Mouse (Mus musculus): ENCODE measurements at regions not wholly inside any gene's neighbourhood (a gene's known extent, or its start where the extent isn't known, plus 50 kb on each side); places are given as distances from the start of the nearest gene placed in this dataset.

DNA sequence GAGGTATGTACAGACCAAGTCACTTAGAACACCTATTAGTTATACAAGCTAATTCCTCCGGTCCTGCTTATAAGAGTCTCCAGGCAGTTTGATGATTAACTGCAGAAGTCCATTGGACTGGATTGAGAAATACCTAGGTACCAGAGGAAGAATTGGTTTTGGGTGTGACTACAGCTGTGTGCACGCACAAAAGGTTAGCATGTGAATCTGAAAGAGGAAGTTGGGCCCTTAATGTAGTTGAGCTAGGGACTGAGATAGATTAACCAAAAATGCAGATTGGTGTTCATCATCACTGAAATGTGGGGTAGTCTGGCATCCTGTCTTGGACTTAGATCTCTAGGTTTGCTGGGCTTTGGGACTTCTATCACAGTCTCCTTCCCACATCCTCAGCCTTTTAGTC lies 100.8 kb upstream of the Smarca2 start:
- no peaks in the 10 kb centered on the region for H3K36me3 ChIP-seq (ENCODE audit: control insufficient read depth, insufficient read depth, low read length)
- H3K4me3 ChIP-seq (ENCODE audit: low read length) = no peak overlapping the region
- 89% methylated on average over 2 of the region's 2 CpGs for WGBS
- H3K27me3 ChIP-seq (replicated peaks; ENCODE audit: control insufficient read depth, insufficient read depth, low read length) = no peaks in the 10 kb centered on the region
- no peaks in the 10 kb centered on the region for H3K9me3 ChIP-seq (ENCODE audit: control insufficient read depth, low read length)
- H3K27ac ChIP-seq (ENCODE audit: low read depth, low read length) = no peak overlapping the region
- no peak overlapping the region for H3K4me2 ChIP-seq (ENCODE audit: low read length)
- no peak for ATAC-seq
- no peak overlapping the region for H3K9ac ChIP-seq (ENCODE audit: low read depth, low read length)
- H3K4me1 ChIP-seq (ENCODE audit: control insufficient read depth, insufficient read depth, low read depth, low read length) = peaks cover 4% of the 10 kb centered on the region

GRCm38 (mm10) chr19:26506802-26507201 lies 98.0 kb upstream of the Smarca2 start:
- H3K36me3 ChIP-seq (ENCODE audit: control insufficient read depth, insufficient read depth, low read length) = no peaks in the 10 kb centered on the region
- H3K4me3 ChIP-seq (ENCODE audit: low read length) = no peak overlapping the region
- no peak overlapping the region for H3K4me2 ChIP-seq (ENCODE audit: low read length)
- peaks cover 4% of the 10 kb centered on the region for H3K4me1 ChIP-seq (ENCODE audit: control insufficient read depth, insufficient read depth, low read depth, low read length)
- H3K9me3 ChIP-seq (ENCODE audit: control insufficient read depth, low read length) = no peaks in the 10 kb centered on the region
- no peaks in the 10 kb centered on the region for H3K27me3 ChIP-seq (replicated peaks; ENCODE audit: control insufficient read depth, insufficient read depth, low read length)
- 75% methylated on average over 1 of the region's 1 CpGs for WGBS
- ATAC-seq = no peak
- H3K27ac ChIP-seq (ENCODE audit: low read depth, low read length) = no peak overlapping the region
- H3K9ac ChIP-seq (ENCODE audit: low read depth, low read length) = no peak overlapping the region

DNA sequence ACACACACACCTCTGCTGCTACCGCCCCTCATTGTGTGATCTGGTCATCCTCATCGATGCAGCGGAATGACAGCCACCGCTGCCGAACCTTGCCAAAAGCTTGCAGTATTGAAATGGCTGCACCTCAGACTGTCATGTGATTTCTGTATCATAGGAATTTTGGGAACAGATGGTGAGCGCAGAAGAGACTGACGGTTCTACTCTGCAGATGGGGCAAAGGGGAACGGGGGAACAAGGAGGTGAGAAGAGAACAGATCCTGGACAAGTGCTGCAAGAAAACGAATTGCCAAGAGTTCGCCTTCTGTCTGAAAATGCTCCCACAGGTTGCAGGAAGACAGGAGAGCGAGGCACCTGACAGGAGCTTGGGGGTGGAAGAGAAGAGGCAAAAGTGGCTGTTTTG lies 96.9 kb upstream of the Smarca2 start:
- H3K4me3 ChIP-seq (ENCODE audit: low read length) = no peak overlapping the region
- H3K9me3 ChIP-seq (ENCODE audit: control insufficient read depth, low read length) = no peaks in the 10 kb centered on the region
- H3K36me3 ChIP-seq (ENCODE audit: control insufficient read depth, insufficient read depth, low read length) = no peaks in the 10 kb centered on the region
- H3K27ac ChIP-seq (ENCODE audit: low read depth, low read length) = no peak overlapping the region
- ATAC-seq = no peak; the same call in 1 of the 2 replicates
- no peaks in the 10 kb centered on the region for H3K27me3 ChIP-seq (replicated peaks; ENCODE audit: control insufficient read depth, insufficient read depth, low read length)
- peaks cover 4% of the 10 kb centered on the region for H3K4me1 ChIP-seq (ENCODE audit: control insufficient read depth, insufficient read depth, low read depth, low read length)
- no peak overlapping the region for H3K9ac ChIP-seq (ENCODE audit: low read depth, low read length)
- 59% methylated on average over 11 of the region's 11 CpGs for WGBS
- peak overlapping the region; percentile 47 for H3K4me2 ChIP-seq (ENCODE audit: low read length)

GRCm38 (mm10) chr19:26508616-26509015 lies 96.2 kb upstream of the Smarca2 start:
- Histone ChIP-seq H3K27ac (ENCODE audit: low read depth, low read length) (no peak overlapping the region; the same call in 1 of the 2 replicates), H3K4me1 (ENCODE audit: control insufficient read depth, insufficient read depth, low read depth, low read length) (peaks cover 4% of the 10 kb centered on the region), H3K27me3 (replicated peaks; ENCODE audit: control insufficient read depth, insufficient read depth, low read length) (no peaks in the 10 kb centered on the region), H3K4me2 (ENCODE audit: low read length) (peak overlapping the region; percentile 47), H3K36me3 (ENCODE audit: control insufficient read depth, insufficient read depth, low read length) (no peaks in the 10 kb centered on the region), H3K9ac (ENCODE audit: low read depth, low read length) (no peak overlapping the region; the same call in 1 of the 2 replicates), H3K4me3 (ENCODE audit: low read length) (no peak overlapping the region), H3K9me3 (ENCODE audit: control insufficient read depth, low read length) (no peaks in the 10 kb centered on the region)
- peak; percentile 41 for ATAC-seq
- WGBS = 17% methylated on average over 7 of the region's 7 CpGs

DNA sequence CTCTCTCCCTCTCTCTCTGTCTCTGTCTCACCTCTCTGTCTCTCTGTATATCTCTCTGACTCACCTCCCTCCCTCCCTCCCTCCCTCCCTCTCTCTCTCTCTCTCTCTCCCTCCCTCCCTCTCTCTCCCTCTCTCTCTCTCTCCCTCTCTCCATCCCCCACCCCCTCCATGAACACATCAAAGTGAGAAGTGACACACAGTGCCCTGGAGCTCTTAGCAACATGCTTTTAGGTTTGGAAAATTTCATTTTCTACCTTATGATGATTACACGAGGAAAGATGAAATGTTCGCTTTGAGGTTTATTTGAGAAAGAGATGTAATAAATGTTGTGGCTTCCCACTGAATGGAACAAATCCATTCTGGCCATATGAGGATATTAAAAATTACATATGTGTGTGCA lies 95.6 kb upstream of the Smarca2 start:
- no peak for ATAC-seq
- H3K27ac ChIP-seq (ENCODE audit: low read depth, low read length) = no peak overlapping the region
- WGBS = 66% methylated on average over 2 of the region's 2 CpGs

GRCm38 (mm10) chr19:26510185-26510584 lies 94.7 kb upstream of the Smarca2 start:
- H3K27ac ChIP-seq (ENCODE audit: low read depth, low read length) = no peak overlapping the region
- no peak overlapping the region for H3K4me2 ChIP-seq (ENCODE audit: low read length)
- H3K27me3 ChIP-seq (replicated peaks; ENCODE audit: control insufficient read depth, insufficient read depth, low read length) = no peaks in the 10 kb centered on the region

More for the DNA sequence above, 95.6 kb upstream of the Smarca2 start:
- H3K27me3 ChIP-seq (replicated peaks; ENCODE audit: control insufficient read depth, insufficient read depth, low read length) = no peaks in the 10 kb centered on the region
- H3K4me1 ChIP-seq (ENCODE audit: control insufficient read depth, insufficient read depth, low read depth, low read length) = peaks cover 4% of the 10 kb centered on the region
- H3K9ac ChIP-seq (ENCODE audit: low read depth, low read length) = no peak overlapping the region
- H3K36me3 ChIP-seq (ENCODE audit: control insufficient read depth, insufficient read depth, low read length) = no peaks in the 10 kb centered on the region
- H3K4me3 ChIP-seq (ENCODE audit: low read length) = no peak overlapping the region
- H3K9me3 ChIP-seq (ENCODE audit: control insufficient read depth, low read length) = no peaks in the 10 kb centered on the region
- H3K4me2 ChIP-seq (ENCODE audit: low read length) = no peak overlapping the region; the same call in 1 of the 2 replicates

DNA sequence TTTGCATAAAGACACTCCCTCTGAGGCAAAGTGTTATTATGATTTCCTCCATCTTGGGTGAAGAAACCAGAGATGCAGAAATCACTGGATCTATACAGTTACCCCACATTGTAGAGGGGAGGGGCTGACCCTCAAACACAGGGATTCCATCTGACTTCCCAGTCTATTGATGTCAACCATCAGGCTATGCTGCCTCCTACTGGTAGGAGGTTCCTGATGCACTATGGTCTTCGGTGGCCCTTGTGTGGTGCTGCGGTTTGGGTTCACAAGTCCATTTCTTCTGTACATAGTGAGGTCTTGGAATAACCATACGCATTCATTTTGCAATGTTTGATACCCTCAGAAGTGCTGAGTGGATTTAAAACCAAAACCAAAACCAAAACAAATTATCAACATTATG lies 94.0 kb upstream of the Smarca2 start:
- Histone ChIP-seq H3K4me1 (ENCODE audit: control insufficient read depth, insufficient read depth, low read depth, low read length) (peaks cover 4% of the 10 kb centered on the region), H3K9ac (ENCODE audit: low read depth, low read length) (no peak overlapping the region), H3K36me3 (ENCODE audit: control insufficient read depth, insufficient read depth, low read length) (no peaks in the 10 kb centered on the region), H3K9me3 (ENCODE audit: control insufficient read depth, low read length) (no peaks in the 10 kb centered on the region), H3K27me3 (replicated peaks; ENCODE audit: control insufficient read depth, insufficient read depth, low read length) (no peaks in the 10 kb centered on the region), H3K27ac (ENCODE audit: low read depth, low read length) (no peak overlapping the region), H3K4me2 (ENCODE audit: low read length) (no peak overlapping the region), H3K4me3 (ENCODE audit: low read length) (no peak overlapping the region)
- WGBS = 92% methylated on average over 3 of the region's 3 CpGs
- no peak for ATAC-seq

More at GRCm38 (mm10) chr19:26510185-26510584, 94.7 kb upstream of the Smarca2 start:
- Histone ChIP-seq H3K4me3 (ENCODE audit: low read length) (no peak overlapping the region), H3K36me3 (ENCODE audit: control insufficient read depth, insufficient read depth, low read length) (no peaks in the 10 kb centered on the region), H3K9me3 (ENCODE audit: control insufficient read depth, low read length) (no peaks in the 10 kb centered on the region), H3K4me1 (ENCODE audit: control insufficient read depth, insufficient read depth, low read depth, low read length) (peaks cover 4% of the 10 kb centered on the region), H3K9ac (ENCODE audit: low read depth, low read length) (no peak overlapping the region)
- 60% methylated on average over 8 of the region's 12 CpGs for WGBS
- ATAC-seq = no peak; the same call in 1 of the 2 replicates

DNA sequence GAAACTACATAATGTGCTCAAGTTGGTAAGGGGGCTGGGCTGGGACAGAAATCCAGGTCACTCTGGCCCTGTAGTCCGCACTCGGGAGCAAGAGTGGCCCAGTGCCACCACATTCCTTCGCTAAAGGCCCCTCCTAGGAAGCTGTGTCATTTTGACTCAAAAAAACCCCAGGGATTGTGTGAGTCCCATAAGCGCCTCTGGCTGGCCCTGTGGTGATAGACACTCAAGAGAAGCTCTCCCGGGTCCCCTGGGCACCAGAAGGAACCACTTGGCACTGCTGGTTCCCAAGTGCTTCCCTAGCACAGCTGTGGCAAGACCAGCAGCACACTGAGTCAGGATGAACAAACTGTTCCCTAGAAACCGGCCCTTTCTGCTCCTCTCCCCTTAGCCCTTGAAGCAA lies 93.1 kb upstream of the Smarca2 start:
- no peak overlapping the region for H3K4me3 ChIP-seq (ENCODE audit: low read length)
- ATAC-seq = no peak
- no peaks in the 10 kb centered on the region for H3K9me3 ChIP-seq (ENCODE audit: control insufficient read depth, low read length)
- no peaks in the 10 kb centered on the region for H3K36me3 ChIP-seq (ENCODE audit: control insufficient read depth, insufficient read depth, low read length)
- H3K9ac ChIP-seq (ENCODE audit: low read depth, low read length) = no peak overlapping the region
- H3K4me2 ChIP-seq (ENCODE audit: low read length) = no peak overlapping the region
- H3K4me1 ChIP-seq (ENCODE audit: control insufficient read depth, insufficient read depth, low read depth, low read length) = peaks cover 4% of the 10 kb centered on the region
- 71% methylated on average over 6 of the region's 6 CpGs for WGBS
- H3K27ac ChIP-seq (ENCODE audit: low read depth, low read length) = no peak overlapping the region
- no peaks in the 10 kb centered on the region for H3K27me3 ChIP-seq (replicated peaks; ENCODE audit: control insufficient read depth, insufficient read depth, low read length)

DNA sequence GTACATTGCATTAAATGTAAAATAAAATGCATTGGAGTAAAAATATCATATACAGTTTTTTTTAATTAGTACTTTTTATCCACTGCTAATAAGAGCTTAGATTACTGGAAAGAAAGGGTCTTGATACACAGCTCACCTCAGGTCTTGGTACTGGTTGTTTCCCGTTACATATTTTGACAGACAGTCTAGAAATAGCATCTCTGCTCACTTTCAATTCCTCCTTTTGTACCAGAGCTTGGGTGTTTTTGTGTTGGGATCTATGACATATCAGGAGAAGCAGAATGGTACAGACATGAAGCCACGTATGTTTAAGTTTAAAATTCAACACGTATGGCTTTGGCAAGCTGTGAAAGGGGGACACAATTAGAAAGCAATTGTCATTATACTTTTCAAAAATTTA lies 80.3 kb upstream of the Smarca2 start:
- no peak overlapping the region for H3K4me3 ChIP-seq (ENCODE audit: low read length)
- H3K4me1 ChIP-seq (ENCODE audit: control insufficient read depth, insufficient read depth, low read depth, low read length) = no peaks in the 10 kb centered on the region; the same call in 1 of the 2 replicates
- no peak overlapping the region for H3K27ac ChIP-seq (ENCODE audit: low read depth, low read length)
- WGBS = 91% methylated on average over 3 of the region's 3 CpGs
- H3K9ac ChIP-seq (ENCODE audit: low read depth, low read length) = no peak overlapping the region
- H3K4me2 ChIP-seq (ENCODE audit: low read length) = no peak overlapping the region
- H3K27me3 ChIP-seq (replicated peaks; ENCODE audit: control insufficient read depth, insufficient read depth, low read length) = no peaks in the 10 kb centered on the region
- no peak for ATAC-seq
- no peaks in the 10 kb centered on the region for H3K36me3 ChIP-seq (ENCODE audit: control insufficient read depth, insufficient read depth, low read length)
- H3K9me3 ChIP-seq (ENCODE audit: control insufficient read depth, low read length) = no peaks in the 10 kb centered on the region

DNA sequence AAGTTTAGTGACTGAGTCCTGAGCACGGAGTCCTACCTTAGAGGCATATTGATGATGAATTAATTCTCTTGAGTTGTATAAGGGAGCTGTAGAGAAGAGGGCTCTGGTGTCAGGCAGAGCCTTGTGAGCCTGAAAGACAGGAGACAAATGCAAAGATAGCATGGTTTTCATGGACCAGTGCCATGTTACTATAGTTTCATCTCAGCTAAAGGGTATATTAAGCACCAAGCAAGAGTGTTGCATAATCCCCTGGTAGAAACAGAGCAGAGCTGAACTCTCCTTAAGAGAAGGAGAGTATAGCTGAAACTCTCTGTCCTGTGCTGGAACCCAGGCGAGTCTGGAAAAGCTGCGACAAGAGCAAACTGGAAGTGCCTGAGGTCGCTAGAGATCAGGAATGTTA lies 73.5 kb upstream of the Smarca2 start:
- ATAC-seq = no peak

More for the DNA sequence above, 73.5 kb upstream of the Smarca2 start:
- WGBS = 84% methylated on average over 4 of the region's 4 CpGs
- Histone ChIP-seq H3K36me3 (ENCODE audit: control insufficient read depth, insufficient read depth, low read length) (no peaks in the 10 kb centered on the region), H3K4me3 (ENCODE audit: low read length) (no peak overlapping the region), H3K9ac (ENCODE audit: low read depth, low read length) (no peak overlapping the region), H3K4me1 (ENCODE audit: control insufficient read depth, insufficient read depth, low read depth, low read length) (peaks cover 10% of the 10 kb centered on the region), H3K4me2 (ENCODE audit: low read length) (no peak overlapping the region), H3K27ac (ENCODE audit: low read depth, low read length) (no peak overlapping the region), H3K27me3 (replicated peaks; ENCODE audit: control insufficient read depth, insufficient read depth, low read length) (no peaks in the 10 kb centered on the region), H3K9me3 (ENCODE audit: control insufficient read depth, low read length) (no peaks in the 10 kb centered on the region)

Data from hindbrain, embryonic 16.5 days (tissue).